Mouse (Mus musculus) stomach, embryonic 15.5 days (tissue): ENCODE data around the gene Hinfp. TPM values are rescaled to one million over a fixed set of nuclear protein-coding genes. Genes with fewer than 3 reads are reported as not detected.
"Not testable (repeated sequence)": the region's sequence is repeated elsewhere in the genome, so short reads cannot be mapped to it uniquely, and the experiment has no call there.

ENCODE experiments used
- ATAC-seq: fragments of 200-750 bp; cut with Nextera tagmentation; 2 replicates; pipeline ENCODE4 v1.8.0; 2017; ENCODE audit warnings: low read depth, moderate number of reproducible peaks, moderate TSS enrichment; ENCODE audit not compliant: insufficient read depth, low FRiP score
- H3K27ac ChIP-seq: fragments of 300-500 bp; sonication (generic); 2 replicates; pipeline ENCODE4 v1.5.1; 2015; ENCODE audit warnings: mild to moderate bottlenecking, inconsistent platforms
- H3K27me3 ChIP-seq: fragments of 300-500 bp; sonication (generic); replicated peaks from 2 replicates; pipeline ENCODE4 v1.6.1; 2015; ENCODE audit warnings: inconsistent platforms
- H3K36me3 ChIP-seq: fragments of 300-500 bp; sonication (generic); 2 replicates; pipeline ENCODE4 v1.6.1; 2015; ENCODE audit warnings: inconsistent platforms
- H3K4me1 ChIP-seq: fragments of 300-500 bp; sonication (generic); 2 replicates; pipeline ENCODE4 v1.6.1; 2015; ENCODE audit warnings: inconsistent platforms
- H3K4me2 ChIP-seq: fragments of 300-500 bp; sonication (generic); 2 replicates; pipeline ENCODE4 v1.6.1; 2015; ENCODE audit warnings: mild to moderate bottlenecking, inconsistent platforms
- H3K4me3 ChIP-seq: fragments of 300-500 bp; sonication (generic); replicated peaks from 2 replicates; pipeline ENCODE4 v1.5.1; 2015; ENCODE audit warnings: inconsistent platforms
- H3K9ac ChIP-seq: fragments of 300-500 bp; sonication (generic); 2 replicates; pipeline ENCODE4 v1.6.1; 2015; ENCODE audit warnings: inconsistent platforms
- H3K9me3 ChIP-seq: fragments of 300-500 bp; sonication (generic); 2 replicates; pipeline ENCODE4 v1.6.1; 2016; ENCODE audit warnings: inconsistent platforms
- WGBS: fragments of 180-500 bp; shearing (Covaris S2); methylation state at CpG from one replicate; pipeline ENCODE4 v1.1.7; 2015; 5-methylcytosine and 5-hydroxymethylcytosine counted together
- polyA plus RNA-seq: library from polyadenylated mRNA; unstranded; fragments of >200 nt; fragmentation: Nextera tagmentation; extraction: Ambion mirVana; gene quantifications from 2 replicates; pipeline ENCODE4 v1.2.1, GENCODE M21; 2015

The Hinfp gene
- polyA plus RNA-seq, 1 experiment from 2014 or later: 20.3 TPM

- Histone ChIP-seq H3K27ac (no peak overlapping the region), H3K27me3 (no peaks in the 10 kb centered on the region), H3K4me2 (peak overlapping the region; percentile 74), H3K9me3 (no peaks in the 10 kb centered on the region), H3K36me3 (peaks cover 20% of the 10 kb centered on the region), H3K4me3 (peak overlapping the region; percentile 72), H3K4me1 (peaks cover 13% of the 10 kb centered on the region), H3K9ac (no peak overlapping the region)
- WGBS: 87% methylated on average over 5 of the region's 5 CpGs
- no peak for ATAC-seq
These were observed 22.5 kb upstream of the Hinfp start for GRCm38 (mm10) chr9:44327926-44328325.

DNA sequence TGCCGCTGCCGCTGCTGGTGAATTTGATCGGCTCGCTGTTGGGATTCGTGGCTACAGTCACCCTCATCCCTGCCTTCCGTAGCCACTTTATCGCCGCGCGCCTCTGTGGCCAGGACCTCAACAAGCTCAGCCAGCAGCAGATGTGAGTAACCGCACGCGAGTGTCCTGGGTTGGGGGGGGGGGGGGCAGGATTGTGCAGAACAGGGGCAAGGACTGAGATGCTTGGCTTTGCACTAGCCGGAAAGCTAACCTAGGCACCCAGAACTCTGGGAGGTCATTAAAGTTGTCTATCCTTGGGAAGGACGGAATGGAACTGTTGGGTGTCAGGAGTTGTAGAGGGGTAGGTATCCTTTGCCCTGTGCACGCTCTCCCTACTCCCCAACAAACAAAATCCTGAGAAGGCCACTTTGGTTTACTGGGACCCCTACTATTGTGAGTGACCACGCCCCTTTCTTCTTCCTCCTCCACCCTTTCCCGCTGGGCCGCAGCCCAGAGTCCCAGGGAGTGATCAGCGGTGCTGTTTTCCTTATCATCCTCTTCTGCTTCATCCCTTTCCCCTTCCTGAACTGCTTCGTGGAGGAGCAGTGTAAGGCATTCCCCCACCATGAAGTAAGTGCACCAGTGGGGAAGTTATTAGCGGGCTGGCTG is 21.7 kb upstream of the Hinfp start:
- Histone ChIP-seq H3K27me3 (no peaks in the 10 kb centered on the region), H3K4me1 (peaks cover 13% of the 10 kb centered on the region), H3K4me2 (peak overlapping the region; percentile 74), H3K27ac (peak overlapping the region; percentile 95), H3K36me3 (peaks cover 14% of the 10 kb centered on the region), H3K9me3 (no peaks in the 10 kb centered on the region), H3K9ac (peak overlapping the region; percentile 63), H3K4me3 (peak overlapping the region; percentile 72)
- under 1% methylated on average over 22 of the region's 22 CpGs for WGBS
- peak; percentile 30 for ATAC-seq

- Histone ChIP-seq H3K4me2 (peak overlapping the region; percentile 74), H3K27ac (peak overlapping the region; percentile 95), H3K36me3 (peaks cover 9% of the 10 kb centered on the region), H3K27me3 (no peaks in the 10 kb centered on the region), H3K9me3 (no peaks in the 10 kb centered on the region), H3K4me1 (peaks cover 13% of the 10 kb centered on the region), H3K4me3 (peak overlapping the region; percentile 72), H3K9ac (peak overlapping the region; percentile 63)
- ATAC-seq: peak; percentile 90
- WGBS: under 1% methylated on average over 38 of the region's 38 CpGs
These were observed 21.0 kb upstream of the Hinfp start for GRCm38 (mm10) chr9:44326371-44327063.

DNA sequence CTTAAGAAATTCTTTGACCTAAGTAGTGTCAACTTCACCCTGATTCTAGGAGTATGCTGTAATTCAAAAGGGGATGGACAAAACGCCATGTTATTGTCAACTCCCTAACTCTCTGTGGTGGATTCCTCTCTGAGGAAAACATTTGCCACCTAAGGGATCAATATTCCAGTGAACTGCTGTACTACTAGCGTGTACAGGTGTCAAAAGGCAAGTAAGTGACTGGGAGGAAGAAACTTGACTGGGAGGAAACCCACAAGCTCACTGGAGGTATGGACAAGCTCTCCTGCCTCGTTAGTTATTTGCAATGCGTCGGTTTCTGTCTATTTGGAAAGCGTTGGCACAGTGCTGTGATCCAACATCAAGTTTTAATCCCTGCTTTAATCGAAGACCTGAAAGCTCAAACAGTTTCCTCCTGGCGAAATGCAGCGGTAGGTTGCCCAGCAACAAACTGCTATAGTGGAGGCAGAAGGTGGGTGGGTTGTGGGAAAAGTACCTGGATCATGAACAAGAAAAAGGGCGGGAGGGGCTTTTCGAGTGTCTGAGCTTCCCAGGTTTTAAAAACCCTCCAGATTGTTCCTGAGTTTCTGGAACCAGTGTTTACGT is 20.4 kb upstream of the Hinfp start, which contains the start of gene Dpagt1:
Gene Dpagt1 (plus strand): TSS at position 252 of the 603 bp plus-strand sequence.
- Histone ChIP-seq H3K4me3 (peak within 1 kb of the TSS; percentile 72), H3K9ac (peak within 1 kb of the TSS; percentile 63), H3K4me2 (peak within 1 kb of the TSS; percentile 74), H3K4me1 (peaks cover 16% of the 10 kb centered on the region), H3K27ac (peak within 1 kb of the TSS; percentile 95), H3K9me3 (no peaks in the 10 kb centered on the region), H3K36me3 (peaks cover 3% of the 10 kb centered on the region; the same call in 1 of the 2 replicates), H3K27me3 (no peaks in the 10 kb centered on the region)
- WGBS: 2% methylated on average over 12 of the region's 12 CpGs
- peak; percentile 36; the same call in 1 of the 2 replicates for ATAC-seq

DNA sequence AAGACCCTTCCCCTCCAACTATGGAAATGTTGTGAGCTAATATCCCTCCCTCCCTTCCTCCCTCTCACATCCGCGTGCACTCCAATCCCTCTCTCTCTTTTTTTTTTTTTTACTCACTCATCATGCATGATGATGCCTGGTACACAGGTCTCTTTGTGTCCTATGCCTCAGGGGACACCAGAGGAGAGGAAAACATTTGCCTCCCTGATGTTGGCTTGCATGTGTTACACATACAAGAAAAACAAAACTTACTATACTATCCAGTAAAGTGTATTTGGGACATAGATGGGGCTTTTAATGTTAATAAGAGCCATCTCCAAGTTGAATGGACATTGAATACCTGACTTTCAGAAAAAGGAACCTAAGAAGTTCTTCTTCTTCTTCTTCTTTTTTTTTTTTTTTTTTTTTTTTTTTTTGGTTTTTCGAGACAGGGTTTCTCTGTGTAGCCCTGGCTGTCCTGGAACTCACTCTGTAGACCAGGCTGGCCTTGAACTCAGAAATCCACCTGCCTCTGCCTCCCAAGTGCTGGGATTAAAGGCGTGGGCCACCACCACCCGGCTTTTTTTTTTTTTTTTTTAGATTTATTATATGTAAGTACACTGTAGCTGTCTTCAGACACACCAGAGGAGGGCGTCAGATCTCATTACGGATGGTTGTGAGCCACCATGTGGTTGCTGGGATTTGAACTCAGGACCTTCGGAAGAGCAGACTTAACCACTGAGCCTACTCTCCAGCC is 19.7 kb upstream of the Hinfp start:
- H3K27me3 ChIP-seq, H3K9me3 ChIP-seq, ATAC-seq, H3K36me3 ChIP-seq, H3K9ac ChIP-seq: not testable (repeated sequence)
- WGBS: 55% methylated on average over 7 of the region's 8 CpGs
- peak overlapping the region; percentile 74 for H3K4me2 ChIP-seq
- H3K4me3 ChIP-seq: peak overlapping the region; percentile 72; the same call in 1 of the 2 replicates
- H3K27ac ChIP-seq: peak overlapping the region; percentile 95
- H3K4me1 ChIP-seq: peaks cover 21% of the 10 kb centered on the region

GRCm38 (mm10) chr9:44324147-44324546 is 18.7 kb upstream of the Hinfp start:
- no peak overlapping the region for H3K27ac ChIP-seq
- ATAC-seq: no peak
- 71% methylated on average over 6 of the region's 6 CpGs for WGBS
- no peak overlapping the region for H3K4me3 ChIP-seq
- H3K9me3 ChIP-seq: no peaks in the 10 kb centered on the region
- H3K36me3 ChIP-seq: no peaks in the 10 kb centered on the region
- H3K9ac ChIP-seq: no peak overlapping the region
- H3K27me3 ChIP-seq: no peaks in the 10 kb centered on the region
- peaks cover 25% of the 10 kb centered on the region for H3K4me1 ChIP-seq
- H3K4me2 ChIP-seq: no peak overlapping the region

DNA sequence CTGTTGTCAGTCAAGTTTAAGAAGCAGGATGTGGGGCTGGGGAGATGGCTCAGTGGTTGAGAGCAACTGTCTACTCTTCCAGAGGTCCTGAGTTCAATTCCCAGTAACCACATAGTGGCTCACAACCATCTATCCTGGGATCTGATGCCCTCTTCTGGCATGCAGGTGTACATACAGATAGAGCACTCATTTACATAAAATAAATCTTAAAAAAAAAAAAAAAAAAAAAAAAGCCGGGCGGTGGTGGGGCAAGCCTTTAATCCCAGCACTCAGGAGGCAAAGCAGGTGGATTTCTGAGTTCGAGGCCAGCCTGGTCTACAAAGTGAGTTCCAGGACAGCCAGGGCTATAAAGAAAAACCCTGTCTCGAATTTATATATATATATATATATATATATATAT is 18.2 kb upstream of the Hinfp start:
- not testable (repeated sequence) for H3K9ac ChIP-seq, ATAC-seq, H3K27me3 ChIP-seq, H3K4me2 ChIP-seq, H3K4me3 ChIP-seq, H3K36me3 ChIP-seq, H3K9me3 ChIP-seq, H3K27ac ChIP-seq
- WGBS: 72% methylated on average over 4 of the region's 4 CpGs
- peaks cover 30% of the 10 kb centered on the region for H3K4me1 ChIP-seq

DNA sequence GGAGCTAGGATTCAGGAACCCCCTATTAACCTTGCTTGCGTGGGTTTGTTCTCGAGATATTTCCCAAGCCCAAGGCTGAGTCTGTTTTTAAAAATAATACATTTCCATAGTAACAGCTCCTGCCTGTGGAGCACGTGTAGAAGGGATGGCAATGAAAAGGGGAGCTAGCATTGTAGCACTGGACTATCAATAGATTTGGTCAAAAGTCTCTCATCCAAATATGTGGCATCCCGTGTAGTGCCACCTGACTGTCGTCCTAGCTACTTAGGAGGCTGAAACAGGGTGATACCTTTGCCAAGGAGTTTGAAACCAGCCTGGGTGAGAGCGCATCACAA is 15.3 kb upstream of the Hinfp start:
- ATAC-seq: no peak

DNA sequence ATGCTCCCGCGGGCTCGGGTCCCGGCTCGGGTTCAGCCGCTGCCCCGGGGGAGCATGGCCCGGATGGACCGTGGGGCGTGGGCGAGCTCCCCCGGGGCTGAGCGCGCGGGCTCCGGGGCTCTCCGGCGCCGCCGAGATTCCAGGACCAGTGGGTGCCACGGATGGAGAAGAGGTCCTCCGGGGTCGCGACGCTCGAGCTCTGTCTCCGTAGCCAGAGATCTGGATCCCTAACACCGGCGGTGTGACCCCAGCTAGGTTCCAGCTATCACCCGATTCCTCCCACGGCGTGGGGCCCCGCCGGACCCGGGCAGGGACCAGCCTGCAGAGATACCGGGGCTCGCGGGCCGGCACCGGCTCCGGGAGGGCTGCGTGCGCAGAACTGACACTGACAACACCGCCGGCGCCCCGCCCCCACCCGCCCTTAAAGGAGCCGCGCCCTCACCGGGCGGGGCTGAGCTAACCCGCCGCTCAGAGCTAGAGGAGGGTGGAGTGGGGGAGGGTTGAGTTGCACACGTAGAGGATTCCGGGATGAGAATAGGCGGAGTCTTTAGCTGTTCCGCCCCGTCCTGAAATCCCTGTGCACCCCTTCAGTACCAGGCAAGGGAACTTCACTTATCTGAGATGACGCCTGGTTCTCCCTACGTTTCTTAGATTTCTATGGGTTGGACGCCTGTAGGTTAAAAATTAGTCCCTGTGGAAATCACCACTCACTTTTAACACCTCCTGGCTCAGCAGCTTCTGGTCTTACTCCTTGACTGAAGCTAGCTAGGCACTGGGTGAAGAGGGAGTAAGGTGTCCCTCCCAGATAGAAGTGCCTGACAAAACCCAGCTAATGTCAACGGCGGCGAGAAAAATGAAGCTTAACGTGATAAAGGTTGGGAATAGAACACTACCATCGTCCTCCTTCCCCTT is 14.7 kb upstream of the Hinfp start, which contains the start of gene C2cd2l:
Gene C2cd2l (minus strand): TSS at position 399 of the 912 bp plus-strand sequence.
- Histone ChIP-seq H3K36me3 (peaks cover 5% of the 10 kb centered on the region), H3K4me3 (peak within 1 kb of the TSS; percentile 98), H3K27me3 (no peaks in the 10 kb centered on the region), H3K4me1 (peaks cover 30% of the 10 kb centered on the region), H3K27ac (peak within 1 kb of the TSS; percentile 76), H3K4me2 (peak within 1 kb of the TSS; percentile 88), H3K9ac (peak within 1 kb of the TSS; percentile 81), H3K9me3 (no peaks in the 10 kb centered on the region)
- WGBS: under 1% methylated on average over 62 of the region's 67 CpGs
- peak; percentile 99 for ATAC-seq

More for the DNA sequence above, 15.3 kb upstream of the Hinfp start:
- Histone ChIP-seq H3K9ac (peak overlapping the region; percentile 25; the same call in 1 of the 2 replicates), H3K9me3 (no peaks in the 10 kb centered on the region), H3K36me3 (peaks cover 3% of the 10 kb centered on the region), H3K27me3 (no peaks in the 10 kb centered on the region), H3K4me2 (peak overlapping the region; percentile 88), H3K4me3 (peak overlapping the region; percentile 98), H3K4me1 (peaks cover 32% of the 10 kb centered on the region), H3K27ac (peak overlapping the region; percentile 76)
- 15% methylated on average over 6 of the region's 6 CpGs for WGBS

GRCm38 (mm10) chr9:44319105-44319886 is 13.8 kb upstream of the Hinfp start:
- H3K36me3 ChIP-seq: peaks cover 11% of the 10 kb centered on the region
- 0 out of 2 replicates have a peak, but pooled peaks have one; percentile 0 for ATAC-seq
- peak overlapping the region; percentile 88 for H3K4me2 ChIP-seq
- H3K27ac ChIP-seq: peak overlapping the region; percentile 64
- no peaks in the 10 kb centered on the region for H3K9me3 ChIP-seq
- H3K4me3 ChIP-seq: peak overlapping the region; percentile 98
- H3K9ac ChIP-seq: peak overlapping the region; percentile 81
- peaks cover 30% of the 10 kb centered on the region for H3K4me1 ChIP-seq
- WGBS: 3% methylated on average over 37 of the region's 37 CpGs
- no peaks in the 10 kb centered on the region for H3K27me3 ChIP-seq
